Mouse (Mus musculus): ENCODE measurements around the gene Rbms3. TPM values are rescaled to one million over a fixed set of nuclear protein-coding genes. Genes with fewer than 3 reads are reported as not detected.

The Rbms3 gene
- total and polyA plus RNA-seq, 2 experiments: 2.4 to 4.0 TPM

DNA sequence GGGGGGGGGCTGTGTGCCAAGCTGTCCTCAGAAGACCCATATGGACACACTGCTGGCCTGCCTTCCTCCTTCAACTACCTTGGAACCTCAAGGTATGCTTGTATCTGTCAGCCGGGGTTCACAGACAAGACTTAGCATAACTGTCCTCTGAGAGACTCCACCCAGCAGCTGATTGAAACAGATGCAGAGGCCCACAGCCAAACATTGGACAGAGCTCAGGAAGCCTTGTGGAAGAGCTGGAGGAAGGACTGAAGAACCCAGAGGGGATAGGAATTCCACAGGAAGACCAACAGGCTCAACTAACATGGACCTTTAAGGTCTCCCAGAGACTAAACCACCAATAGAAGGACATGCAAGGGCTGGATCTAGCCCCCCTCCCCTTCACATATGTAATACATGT is 570.1 kb downstream of the Rbms3 start:
- TF ChIP-seq CTCF (IDR thresholded peaks at IDR 0.05; ENCODE audit: low read depth, low read length) (no peak), POLR2A (IDR thresholded peaks at IDR 0.05; ENCODE audit: extremely low read depth, insufficient read depth, low read length) (no peak)
- Histone ChIP-seq H3K9ac (ENCODE audit: low read depth, low read length) (no peak overlapping the region), H3K4me1 (ENCODE audit: control insufficient read depth, insufficient read depth, low read length) (no peaks in the 10 kb centered on the region), H3K27me3 (ENCODE audit: control insufficient read depth, insufficient read depth, low read length) (no peaks in the 10 kb centered on the region), H3K36me3 (ENCODE audit: control insufficient read depth, insufficient read depth, low read length) (no peaks in the 10 kb centered on the region), H3K4me3 (ENCODE audit: insufficient read depth, low read depth, low read length) (no peak overlapping the region), H3K27ac (replicated peaks; ENCODE audit: insufficient read depth, low read depth, low read length) (no peak overlapping the region), H3K79me2 (ENCODE audit: control insufficient read depth, insufficient read depth, low read length) (no peaks in the 10 kb centered on the region)
- 84% methylated on average over 1 of the region's 1 CpGs for WGBS
- DNase-seq (ENCODE audit: extremely low read depth, low read depth, low spot score): peak; percentile 1

GRCm38 (mm10) chr9:117059135-117059534 is 570.6 kb downstream of the Rbms3 start:
- no peak overlapping the region for H3K4me3 ChIP-seq (ENCODE audit: insufficient read depth, low read depth, low read length)
- H3K4me1 ChIP-seq (ENCODE audit: control insufficient read depth, insufficient read depth, low read length): no peaks in the 10 kb centered on the region
- no peaks in the 10 kb centered on the region for H3K79me2 ChIP-seq (ENCODE audit: control insufficient read depth, insufficient read depth, low read length)
- H3K27ac ChIP-seq (replicated peaks; ENCODE audit: insufficient read depth, low read depth, low read length): 0 out of 2 replicates have a peak overlapping the region, but pooled peaks have one; percentile 6
- no peak for DNase-seq (ENCODE audit: extremely low read depth, low read depth, low spot score)
- TF ChIP-seq POLR2A (IDR thresholded peaks at IDR 0.05; ENCODE audit: extremely low read depth, insufficient read depth, low read length) (no peak), CTCF (IDR thresholded peaks at IDR 0.05; ENCODE audit: low read depth, low read length) (no peak)
- no peaks in the 10 kb centered on the region for H3K27me3 ChIP-seq (ENCODE audit: control insufficient read depth, insufficient read depth, low read length)
- H3K9ac ChIP-seq (ENCODE audit: low read depth, low read length): no peak overlapping the region
- no peaks in the 10 kb centered on the region for H3K36me3 ChIP-seq (ENCODE audit: control insufficient read depth, insufficient read depth, low read length)
- 75% methylated on average over 6 of the region's 6 CpGs for WGBS

DNA sequence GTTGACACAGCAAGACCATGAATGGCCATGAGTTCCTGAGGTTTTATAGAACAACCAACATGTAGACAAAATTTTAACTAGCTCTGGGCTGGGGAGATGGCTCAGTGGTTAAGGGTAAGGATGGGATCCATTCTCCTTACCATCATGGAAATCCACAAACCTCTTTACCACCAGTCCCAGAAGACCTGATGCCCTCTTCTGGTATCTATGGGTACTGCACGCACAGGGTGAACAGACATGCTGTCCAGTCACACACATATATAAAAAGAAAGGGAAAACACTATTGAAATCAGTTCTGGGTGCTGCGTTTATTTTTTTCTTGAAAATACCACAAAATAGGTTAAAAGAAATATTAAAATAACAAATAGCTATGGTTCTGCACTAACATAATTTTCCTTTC is 577.8 kb downstream of the Rbms3 start:
- H3K27ac ChIP-seq (replicated peaks; ENCODE audit: insufficient read depth, low read depth, low read length): no peak overlapping the region
- TF ChIP-seq POLR2A (IDR thresholded peaks at IDR 0.05; ENCODE audit: extremely low read depth, insufficient read depth, low read length) (no peak), CTCF (IDR thresholded peaks at IDR 0.05; ENCODE audit: low read depth, low read length) (no peak)
- no peaks in the 10 kb centered on the region for H3K79me2 ChIP-seq (ENCODE audit: control insufficient read depth, insufficient read depth, low read length)
- no peak overlapping the region for H3K4me3 ChIP-seq (ENCODE audit: insufficient read depth, low read depth, low read length)
- H3K36me3 ChIP-seq (ENCODE audit: control insufficient read depth, insufficient read depth, low read length): no peaks in the 10 kb centered on the region
- DNase-seq (ENCODE audit: extremely low read depth, low read depth, low spot score): no peak
- H3K9ac ChIP-seq (ENCODE audit: low read depth, low read length): no peak overlapping the region
- H3K27me3 ChIP-seq (ENCODE audit: control insufficient read depth, insufficient read depth, low read length): no peaks in the 10 kb centered on the region
- H3K4me1 ChIP-seq (ENCODE audit: control insufficient read depth, insufficient read depth, low read length): no peaks in the 10 kb centered on the region
- WGBS: 100% methylated on average over 2 of the region's 2 CpGs

- WGBS: 96% methylated on average over 1 of the region's 1 CpGs
- Histone ChIP-seq H3K79me2 (ENCODE audit: control insufficient read depth, insufficient read depth, low read length) (no peaks in the 10 kb centered on the region), H3K36me3 (ENCODE audit: control insufficient read depth, insufficient read depth, low read length) (no peaks in the 10 kb centered on the region), H3K27ac (replicated peaks; ENCODE audit: insufficient read depth, low read depth, low read length) (no peak overlapping the region), H3K4me1 (ENCODE audit: control insufficient read depth, insufficient read depth, low read length) (no peaks in the 10 kb centered on the region), H3K4me3 (ENCODE audit: insufficient read depth, low read depth, low read length) (no peak overlapping the region), H3K27me3 (ENCODE audit: control insufficient read depth, insufficient read depth, low read length) (no peaks in the 10 kb centered on the region), H3K9ac (ENCODE audit: low read depth, low read length) (no peak overlapping the region)
- no peak for DNase-seq (ENCODE audit: extremely low read depth, low read depth, low spot score)
- TF ChIP-seq CTCF (IDR thresholded peaks at IDR 0.05; ENCODE audit: low read depth, low read length): no peak
- no peak for TF ChIP-seq POLR2A (IDR thresholded peaks at IDR 0.05; ENCODE audit: extremely low read depth, insufficient read depth, low read length)
These were observed 581.1 kb downstream of the Rbms3 start for GRCm38 (mm10) chr9:117048641-117049040.

GRCm38 (mm10) chr9:117041993-117042366 is 587.7 kb downstream of the Rbms3 start:
- no peaks in the 10 kb centered on the region for H3K4me1 ChIP-seq (ENCODE audit: control insufficient read depth, insufficient read depth, low read length)
- no peak overlapping the region for H3K27ac ChIP-seq (replicated peaks; ENCODE audit: insufficient read depth, low read depth, low read length)
- TF ChIP-seq CTCF (IDR thresholded peaks at IDR 0.05; ENCODE audit: low read depth, low read length) (no peak), POLR2A (IDR thresholded peaks at IDR 0.05; ENCODE audit: extremely low read depth, insufficient read depth, low read length) (no peak)
- no peak overlapping the region for H3K4me3 ChIP-seq (ENCODE audit: insufficient read depth, low read depth, low read length)
- no peaks in the 10 kb centered on the region for H3K36me3 ChIP-seq (ENCODE audit: control insufficient read depth, insufficient read depth, low read length)
- H3K9ac ChIP-seq (ENCODE audit: low read depth, low read length): no peak overlapping the region
- WGBS: 78% methylated on average over 2 of the region's 2 CpGs
- no peaks in the 10 kb centered on the region for H3K79me2 ChIP-seq (ENCODE audit: control insufficient read depth, insufficient read depth, low read length)
- no peaks in the 10 kb centered on the region for H3K27me3 ChIP-seq (ENCODE audit: control insufficient read depth, insufficient read depth, low read length)
- no peak for DNase-seq (ENCODE audit: extremely low read depth, low read depth, low spot score)

GRCm38 (mm10) chr9:117041291-117041992 is 588.3 kb downstream of the Rbms3 start:
- Histone ChIP-seq H3K79me2 (ENCODE audit: control insufficient read depth, insufficient read depth, low read length) (no peaks in the 10 kb centered on the region), H3K4me3 (ENCODE audit: insufficient read depth, low read depth, low read length) (no peak overlapping the region), H3K9ac (ENCODE audit: low read depth, low read length) (no peak overlapping the region), H3K4me1 (ENCODE audit: control insufficient read depth, insufficient read depth, low read length) (no peaks in the 10 kb centered on the region), H3K36me3 (ENCODE audit: control insufficient read depth, insufficient read depth, low read length) (no peaks in the 10 kb centered on the region), H3K27ac (replicated peaks; ENCODE audit: insufficient read depth, low read depth, low read length) (no peak overlapping the region; the same call in 1 of the 2 replicates), H3K27me3 (ENCODE audit: control insufficient read depth, insufficient read depth, low read length) (no peaks in the 10 kb centered on the region)
- peak; percentile 1 for DNase-seq (ENCODE audit: extremely low read depth, low read depth, low spot score)
- TF ChIP-seq POLR2A (IDR thresholded peaks at IDR 0.05; ENCODE audit: extremely low read depth, insufficient read depth, low read length) (no peak), CTCF (IDR thresholded peaks at IDR 0.05; ENCODE audit: low read depth, low read length) (no peak)

Measured in liver, adult 2 months (tissue).